In genomic region chr9:61840353-61840752, GRCm38 (mm10) we compare ENCODE assay signal across 27 mouse cellular contexts.
DNase-seq lines count a peak whose midpoint lies in the region; ATAC-seq lines count a peak whose summit lies in the region.
"Had no signal": no experiment of that assay in that cellular context is flagged by ENCODE, and none has a peak within 500 bp of the region (broad histone marks: within the 10 kb centered on the region; RNA-seq: fewer than 3 reads in every experiment).

No protein-coding gene starts in this region.

- 0 out of 2 replicates have a peak, but pooled peaks cover 5% of the 10 kb centered on the region for H3K27me3 ChIP-seq in lung, embryonic 15.5 days
- no peaks in the 10 kb centered on the region for H3K27me3 ChIP-seq in stomach, embryonic 16.5 days (ENCODE audit: control insufficient read depth, insufficient read depth, low read length)
- H3K27me3 ChIP-seq: embryonic facial prominence, embryonic 13.5 days; forebrain, embryonic 12.5 days; forebrain, embryonic 15.5 days; hindbrain, embryonic 12.5 days; hindbrain, embryonic 15.5 days had no signal

- H3K9me3 ChIP-seq in lung, embryonic 15.5 days = no peaks in the 10 kb centered on the region
- H3K9me3 ChIP-seq in stomach, embryonic 16.5 days (replicated peaks; ENCODE audit: control insufficient read depth, low read length) = no peaks in the 10 kb centered on the region
- H3K9me3 ChIP-seq: embryonic facial prominence, embryonic 10.5 days; embryonic facial prominence, embryonic 13.5 days; forebrain, embryonic 12.5 days; forebrain, embryonic 15.5 days; heart, embryonic 10.5 days; heart, embryonic 13.5 days; hindbrain, embryonic 12.5 days; hindbrain, embryonic 15.5 days had no signal

- H3K36me3 ChIP-seq in lung, embryonic 15.5 days = no peaks in the 10 kb centered on the region
- no peaks in the 10 kb centered on the region for H3K36me3 ChIP-seq in stomach, embryonic 16.5 days (ENCODE audit: control insufficient read depth, insufficient read depth, low read length)
- H3K36me3 ChIP-seq: embryonic facial prominence, embryonic 10.5 days; embryonic facial prominence, embryonic 13.5 days; forebrain, embryonic 12.5 days; forebrain, embryonic 15.5 days; heart, embryonic 10.5 days; heart, embryonic 13.5 days; hindbrain, embryonic 12.5 days; hindbrain, embryonic 15.5 days had no signal

- ATAC-seq in lung, embryonic 15.5 days (ENCODE audit: borderline replicate concordance, extremely low read depth, low FRiP score, low TSS enrichment) = no peak
- ATAC-seq in stomach, embryonic 16.5 days (ENCODE audit: insufficient read depth, low FRiP score) = peak; percentile 67
- no peak for ATAC-seq in megakaryocyte-erythroid progenitor cell, adult 5-6 weeks (replicated peaks; ENCODE audit: low FRiP score, low TSS enrichment, poor library complexity, severe bottlenecking)
- ATAC-seq: CD4-positive, CD25-positive, alpha-beta regulatory T cell, adult 4 months; forebrain, embryonic 15.5 days had no signal

- H3K4me3 ChIP-seq in lung, embryonic 15.5 days = no peak overlapping the region
- no peak overlapping the region for H3K4me3 ChIP-seq in stomach, embryonic 16.5 days (replicated peaks; ENCODE audit: low read length)
- H3K4me3 ChIP-seq: embryonic facial prominence, embryonic 10.5 days; embryonic facial prominence, embryonic 13.5 days; erythroblast, embryonic 14.5 days; forebrain, embryonic 12.5 days; forebrain, embryonic 15.5 days; heart, embryonic 10.5 days; heart, embryonic 13.5 days; hindbrain, embryonic 12.5 days; hindbrain, embryonic 15.5 days had no signal

- H3K27ac ChIP-seq in lung, embryonic 15.5 days = 0 out of 2 replicates have a peak overlapping the region, but pooled peaks have one; percentile 15
- H3K27ac ChIP-seq in stomach, embryonic 16.5 days (ENCODE audit: low read length) = no peak overlapping the region
- H3K27ac ChIP-seq: embryonic facial prominence, embryonic 10.5 days; embryonic facial prominence, embryonic 13.5 days; forebrain, embryonic 12.5 days; forebrain, embryonic 15.5 days; heart, embryonic 10.5 days; heart, embryonic 13.5 days; hindbrain, embryonic 12.5 days; hindbrain, embryonic 15.5 days had no signal

- H3K4me2 ChIP-seq in lung, embryonic 15.5 days = no peak overlapping the region
- H3K4me2 ChIP-seq in stomach, embryonic 16.5 days (ENCODE audit: low read depth, low read length) = no peak overlapping the region
- H3K4me2 ChIP-seq: embryonic facial prominence, embryonic 13.5 days; forebrain, embryonic 12.5 days; forebrain, embryonic 15.5 days; heart, embryonic 13.5 days; hindbrain, embryonic 12.5 days; hindbrain, embryonic 15.5 days had no signal

- H3K4me1 ChIP-seq in lung, embryonic 15.5 days = peaks cover 22% of the 10 kb centered on the region; the same call in 1 of the 2 replicates
- H3K4me1 ChIP-seq in stomach, embryonic 16.5 days (ENCODE audit: control insufficient read depth, insufficient read depth, low read length) = peaks cover 10% of the 10 kb centered on the region; the same call in 1 of the 2 replicates
- H3K4me1 ChIP-seq: forebrain, embryonic 15.5 days; heart, embryonic 10.5 days; heart, embryonic 13.5 days; hindbrain, embryonic 12.5 days; hindbrain, embryonic 15.5 days had no signal

- H3K9ac ChIP-seq in lung, embryonic 15.5 days = no peak overlapping the region
- H3K9ac ChIP-seq in stomach, embryonic 16.5 days (ENCODE audit: low read length) = no peak overlapping the region
- H3K9ac ChIP-seq: embryonic facial prominence, embryonic 13.5 days; forebrain, embryonic 12.5 days; forebrain, embryonic 15.5 days; heart, embryonic 13.5 days; hindbrain, embryonic 12.5 days; hindbrain, embryonic 15.5 days had no signal

- WGBS in lung, embryonic 15.5 days = 56% methylated on average over 7 of the region's 7 CpGs
- 39% methylated on average over 7 of the region's 7 CpGs for WGBS in stomach, embryonic 16.5 days

- no peak for DNase-seq in lung, postnatal 4 days
- DNase-seq in lung, postnatal 25 days (ENCODE audit: low spot score) = peak; percentile 15
- peak; percentile 32 for DNase-seq in lung, postnatal 36 days
- no peak for DNase-seq in kidney, postnatal 4 days
- DNase-seq: adrenal gland, adult 2 months; adrenal gland, postnatal 14 days; cerebellum, adult 11-12 months; cerebellum, adult 8-10 months; cerebellum, postnatal 10 days; cerebellum, postnatal 36 days; embryo, embryonic 11 days; gastrocnemius, postnatal 25 days; heart, adult 18-20 months; heart, postnatal 14 days had no signal

Comparison
In these comparisons a context has a peak if more than half of its experiments do, and no peak if none do; other contexts are left out.
1. DNase-seq: peak in lung, postnatal 25 days (single experiment) and lung, postnatal 36 days (single experiment); none in lung, postnatal 4 days (0 of 2) and kidney, postnatal 4 days (0 of 2).